Mouse (Mus musculus) CD4-positive, CD25-positive, alpha-beta regulatory T cell, adult 4 months (primary cell): ENCODE measurements around the gene Kti12. TPM values are rescaled to one million over a fixed set of nuclear protein-coding genes. Genes with fewer than 3 reads are reported as not detected.

Experiments
- ATAC-seq: one replicate; pipeline ENCODE4 v1.8.0; 2017
- polyA plus RNA-seq, 2 experiments: library from polyadenylated mRNA; unstranded; fragments of 100-300 nt; shearing (Covaris generic); gene quantifications; one replicate each; pipeline ENCODE4 v1.2.1; 2017

The Kti12 gene
- polyA plus RNA-seq = 10 to 100 TPM in 1 of 2 experiments, 1 to 10 TPM in 1; 8.1 to 13.5 TPM

DNA sequence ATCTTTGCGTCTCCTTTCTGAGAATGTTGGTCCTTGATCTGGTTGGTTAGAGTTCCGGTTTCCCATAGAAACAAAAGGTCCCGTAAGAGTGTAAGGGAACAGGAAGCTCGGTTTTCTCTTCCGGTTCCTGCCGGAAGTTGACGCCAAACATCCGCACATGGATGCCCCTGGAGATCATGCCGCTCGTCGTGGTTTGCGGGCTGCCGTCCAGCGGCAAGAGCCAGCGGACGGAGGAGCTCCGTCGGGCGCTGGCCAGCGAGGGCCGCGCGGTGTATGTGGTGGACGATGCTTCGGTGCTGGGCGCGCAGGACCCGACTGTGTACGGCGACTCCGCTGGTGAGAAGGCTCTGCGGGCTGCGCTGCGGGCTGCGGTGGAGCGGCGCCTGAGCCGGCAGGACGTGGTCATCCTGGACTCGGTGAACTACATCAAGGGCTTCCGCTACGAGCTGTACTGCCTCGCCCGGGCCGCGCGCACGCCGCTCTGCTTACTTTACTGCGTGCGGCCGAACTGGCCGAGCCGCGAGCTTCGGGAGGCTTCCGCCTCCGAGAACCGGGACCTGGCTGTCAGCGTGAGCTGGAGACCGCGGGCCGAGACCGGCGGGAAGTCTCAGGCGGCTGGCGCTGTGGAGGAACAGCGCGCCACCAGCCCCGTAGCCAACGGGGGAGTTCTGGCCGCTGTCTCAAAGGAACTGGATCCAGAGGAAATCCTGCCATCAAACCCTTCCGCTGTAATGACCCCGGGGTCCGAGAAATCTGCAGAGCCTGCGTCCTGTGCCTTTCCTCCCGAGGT, at the start of gene Kti12:
Gene Kti12 (plus strand): TSS at position 71 of the 790 bp plus-strand sequence.
- peak; percentile 93 for ATAC-seq

- peak; percentile 72 for ATAC-seq
These were observed 49.3 kb upstream of the Kti12 start for GRCm38 (mm10) chr4:108798083-108798830.

DNA sequence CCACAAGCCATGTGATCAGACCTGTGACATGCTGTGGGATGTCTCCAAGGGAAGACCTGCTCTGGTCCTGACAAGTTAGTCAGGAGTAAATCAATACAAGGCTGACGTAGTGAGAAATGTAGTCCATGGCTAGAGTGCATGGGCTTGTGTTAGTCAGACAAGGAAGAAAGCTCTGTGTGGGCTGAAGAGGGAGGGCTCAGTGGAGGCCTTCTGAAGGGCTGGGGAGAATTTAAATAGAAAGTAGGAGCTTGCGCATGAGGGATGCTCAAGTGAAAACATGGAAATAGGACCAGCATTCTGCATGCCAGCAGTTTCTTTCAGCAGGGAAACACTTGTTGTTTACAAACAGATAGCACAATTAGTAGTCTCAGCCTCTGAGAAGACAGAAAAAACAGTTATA, 44.0 kb upstream of the Kti12 start:
- ATAC-seq = no peak

DNA sequence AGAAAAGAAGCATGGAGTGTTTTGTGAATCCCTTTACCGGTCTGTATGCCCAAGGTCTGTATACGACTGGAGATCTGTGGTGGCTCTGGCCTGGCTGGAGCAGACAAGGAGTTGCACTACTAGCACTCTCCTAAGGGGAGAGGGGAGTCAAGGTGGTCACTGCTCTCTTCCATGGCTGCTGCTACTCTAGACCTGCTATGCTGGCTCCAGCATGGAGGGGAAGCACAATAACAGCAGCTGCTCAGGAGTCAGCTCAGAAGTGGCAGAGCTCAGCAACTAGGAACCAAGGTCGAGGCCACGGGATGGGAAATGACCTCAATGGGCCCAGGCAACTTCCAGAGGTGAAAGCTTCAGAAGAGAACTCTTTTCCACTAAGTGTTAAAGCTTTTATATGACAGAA, 36.4 kb upstream of the Kti12 start:
- no peak for ATAC-seq

- no peak for ATAC-seq
These were observed 36.0 kb upstream of the Kti12 start for GRCm38 (mm10) chr4:108811550-108811949.

GRCm38 (mm10) chr4:108825677-108826076, 21.9 kb upstream of the Kti12 start:
- ATAC-seq = no peak

- no peak for ATAC-seq
These were observed 21.5 kb upstream of the Kti12 start for GRCm38 (mm10) chr4:108826096-108826495.

DNA sequence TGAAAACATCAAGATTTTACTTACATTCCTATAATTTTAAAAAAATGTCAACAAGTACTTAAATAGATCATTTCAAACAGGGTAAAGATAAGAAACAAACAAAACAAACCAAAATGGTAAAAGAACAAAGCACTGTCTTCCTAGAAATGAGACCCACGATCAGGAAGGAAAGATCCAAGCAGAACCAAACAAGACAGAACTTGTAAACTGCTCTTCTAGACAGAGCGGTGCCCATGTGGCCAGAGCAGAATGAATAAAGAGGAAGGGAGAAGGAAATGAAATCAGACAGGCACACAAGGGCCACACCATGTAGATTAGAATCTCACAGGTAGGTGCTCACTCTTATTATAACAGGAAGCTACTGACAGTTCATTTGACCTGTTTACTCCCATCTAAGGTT, 20.9 kb upstream of the Kti12 start:
- ATAC-seq = no peak

GRCm38 (mm10) chr4:108830698-108831097, 16.9 kb upstream of the Kti12 start:
- no peak for ATAC-seq

- ATAC-seq = peak; percentile 88
These were observed 14.4 kb upstream of the Kti12 start, which contains the start of gene Btf3l4 for GRCm38 (mm10) chr4:108832916-108833827. Gene Btf3l4 (minus strand): TSS chr4:108833614.

- ATAC-seq = peak; percentile 16
These were observed 13.8 kb upstream of the Kti12 start for GRCm38 (mm10) chr4:108833828-108834114.

- peak; percentile 59 for ATAC-seq
These were observed 13.2 kb upstream of the Kti12 start, which contains the start of gene Txndc12 for GRCm38 (mm10) chr4:108834115-108834970. Gene Txndc12 (plus strand): TSS chr4:108834601.

DNA sequence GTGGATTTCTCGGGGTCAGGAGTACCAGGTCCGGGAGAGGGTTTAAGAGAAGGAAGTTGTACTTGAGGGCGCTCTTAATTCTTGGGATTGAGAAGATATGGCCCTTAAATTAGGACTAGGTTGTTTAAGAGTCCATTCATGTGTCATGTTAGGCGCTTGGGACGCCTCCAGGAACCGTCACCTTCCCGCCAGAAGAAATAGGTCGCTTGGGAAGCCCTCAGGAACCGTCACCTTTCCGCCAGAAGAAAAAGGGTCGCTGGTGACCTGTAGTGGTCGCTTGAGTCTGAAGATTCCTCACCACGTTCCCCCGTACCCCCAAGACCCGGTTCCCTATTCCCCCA, 12.6 kb upstream of the Kti12 start:
- ATAC-seq = no peak

- no peak for ATAC-seq
These were observed 12.1 kb upstream of the Kti12 start for GRCm38 (mm10) chr4:108835496-108835895.

DNA sequence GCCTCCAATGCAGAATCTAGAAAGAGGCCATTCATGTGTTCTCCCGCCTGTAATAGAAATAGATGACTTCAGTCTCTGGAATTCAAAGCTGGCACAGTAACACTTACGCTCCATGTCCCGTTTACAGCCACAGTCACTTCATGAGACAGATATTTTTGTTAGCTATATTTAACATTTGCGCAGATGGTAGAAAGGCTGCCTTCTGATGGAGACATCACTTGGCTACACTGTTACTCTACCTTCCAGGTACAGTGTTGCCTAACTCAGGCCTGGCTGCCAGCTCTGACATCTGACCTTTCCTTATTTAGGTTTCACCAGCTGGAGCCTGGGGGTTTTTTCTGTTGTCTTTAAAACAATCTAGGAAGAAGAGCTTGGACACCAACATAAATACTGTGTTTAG, 9.6 kb upstream of the Kti12 start:
- ATAC-seq = no peak

DNA sequence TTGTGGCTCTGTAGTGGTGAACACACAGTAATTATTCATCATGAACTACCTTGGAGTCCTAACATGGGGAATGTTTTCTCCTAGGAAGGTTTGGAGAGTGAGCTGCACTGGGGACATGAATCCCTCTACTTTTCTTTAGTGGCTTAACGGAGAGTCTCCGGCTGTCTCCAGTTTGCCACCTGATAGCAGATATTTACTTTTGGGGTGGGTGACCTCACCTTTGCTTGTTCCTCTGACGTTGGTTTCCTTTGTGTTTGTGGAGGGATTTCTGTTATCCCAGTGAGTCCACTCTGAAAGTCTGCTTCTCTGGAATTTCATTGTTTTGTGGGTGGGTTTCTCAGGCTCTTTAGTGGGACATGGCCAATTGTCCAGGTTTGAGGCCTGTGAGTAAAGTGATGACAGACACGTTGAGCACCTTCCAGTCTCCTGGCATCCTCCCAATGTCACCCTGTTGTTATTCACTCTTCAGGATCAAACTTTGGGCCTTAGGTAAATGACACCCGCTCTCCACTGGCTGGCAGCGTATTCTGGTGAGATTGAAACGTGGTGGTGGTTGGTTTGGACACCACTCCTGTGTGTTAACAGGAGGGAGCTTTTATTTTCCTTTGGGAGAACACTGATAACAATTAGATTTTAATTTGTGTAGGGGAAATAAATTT, 5.5 kb upstream of the Kti12 start:
- ATAC-seq = no peak

DNA sequence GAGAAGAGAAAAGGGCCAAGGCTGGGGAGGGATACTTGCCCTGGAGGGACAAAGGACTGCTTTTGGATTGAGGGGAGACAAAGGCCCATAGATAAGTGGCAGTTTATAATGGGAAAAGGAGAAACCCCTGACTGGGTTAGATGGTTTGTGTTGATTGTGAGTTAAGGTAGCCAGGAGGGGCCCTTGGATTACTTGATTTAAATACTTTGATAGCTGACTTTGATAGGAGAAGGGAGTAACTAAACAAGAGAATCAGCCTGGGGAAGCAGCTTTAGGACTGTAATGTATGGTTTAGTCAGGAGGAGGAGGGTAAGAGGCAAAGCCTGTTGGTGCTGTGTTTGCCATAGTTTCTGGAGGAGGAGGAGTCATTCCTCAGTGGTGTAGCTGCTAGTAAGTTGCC, 4.2 kb upstream of the Kti12 start:
- no peak for ATAC-seq

GRCm38 (mm10) chr4:108845824-108846569, 1.6 kb upstream of the Kti12 start:
- ATAC-seq = no peak

GRCm38 (mm10) chr4:108848505-108848848, 892 bp downstream of the Kti12 start, which contains the start of gene A730015C16Rik:
Gene A730015C16Rik (minus strand): TSS chr4:108848619.
- no peak for ATAC-seq

- no peak for ATAC-seq
These were observed 19.2 kb downstream of the Kti12 start for GRCm38 (mm10) chr4:108866806-108867205.
